Mouse (Mus musculus) embryonic facial prominence, embryonic 12.5 days (tissue): Measurements from ENCODE around the gene Filip1l. TPM values are rescaled to one million over a fixed set of nuclear protein-coding genes. Genes with fewer than 3 reads are reported as not detected.

Experiments used
- ATAC-seq: fragments of 200-750 bp; cut with Nextera tagmentation; 2 replicates; pipeline ENCODE4 v1.8.0; 2017; ENCODE audit not compliant: insufficient number of reproducible peaks, insufficient read depth, low FRiP score, low TSS enrichment
- H3K27ac ChIP-seq: fragments of 300-500 bp; sonication (generic); 2 replicates; pipeline ENCODE4 v1.5.1; 2016; ENCODE audit warnings: mild to moderate bottlenecking
- H3K27me3 ChIP-seq: fragments of 300-500 bp; sonication (generic); 2 replicates; pipeline ENCODE4 v1.6.1; 2016; ENCODE audit warnings: mild to moderate bottlenecking, moderate library complexity
- H3K36me3 ChIP-seq: fragments of 300-500 bp; sonication (generic); 2 replicates; pipeline ENCODE4 v1.6.1; 2016; ENCODE audit warnings: mild to moderate bottlenecking
- H3K4me1 ChIP-seq: fragments of 300-500 bp; sonication (generic); 2 replicates; pipeline ENCODE4 v1.6.1; 2016
- H3K4me2 ChIP-seq: fragments of 300-500 bp; sonication (generic); replicated peaks from 2 replicates; pipeline ENCODE4 v1.6.1; 2016; ENCODE audit warnings: mild to moderate bottlenecking, moderate library complexity
- H3K4me3 ChIP-seq: fragments of 300-500 bp; sonication (generic); 2 replicates; pipeline ENCODE4 v1.5.1; 2016; ENCODE audit warnings: mild to moderate bottlenecking
- H3K9ac ChIP-seq: fragments of 300-500 bp; sonication (generic); 2 replicates; pipeline ENCODE4 v1.6.1; 2016; ENCODE audit warnings: mild to moderate bottlenecking, moderate library complexity
- H3K9me3 ChIP-seq: fragments of 300-500 bp; sonication (generic); 2 replicates; pipeline ENCODE4 v1.6.1; 2016; ENCODE audit warnings: mild to moderate bottlenecking, moderate library complexity
- WGBS: fragments of 180-500 bp; shearing (Covaris S2); methylation state at CpG from one replicate; pipeline ENCODE4 v1.1.7; 2016; 5-methylcytosine and 5-hydroxymethylcytosine counted together
- polyA plus RNA-seq: library from polyadenylated mRNA; unstranded; fragments of >200 nt; fragmentation: Nextera tagmentation; extraction: Ambion mirVana; gene quantifications from 2 replicates; pipeline ENCODE4 v1.2.1, GENCODE M21; 2016

Gene Filip1l
- polyA plus RNA-seq, 1 experiment from 2014 or later, result 27.4 TPM

GRCm38 (mm10) chr16:57549061-57550037 is 196.5 kb downstream of the Filip1l start:
- Histone ChIP-seq H3K4me2 (peak overlapping the region; percentile 82), H3K9ac (peak overlapping the region; percentile 83), H3K9me3 (no peaks in the 10 kb centered on the region), H3K27ac (peak overlapping the region; percentile 65), H3K36me3 (peaks cover 7% of the 10 kb centered on the region; the same call in 1 of the 2 replicates), H3K4me1 (peaks cover 10% of the 10 kb centered on the region; the same call in 1 of the 2 replicates), H3K4me3 (peak overlapping the region; percentile 66), H3K27me3 (no peaks in the 10 kb centered on the region)
- WGBS, result 1% methylated on average over 64 of the region's 64 CpGs
- peak; percentile 93 for ATAC-seq

GRCm38 (mm10) chr16:57550088-57550487 is 197.2 kb downstream of the Filip1l start:
- Histone ChIP-seq H3K4me3 (peak overlapping the region; percentile 66), H3K4me2 (peak overlapping the region; percentile 82), H3K27me3 (no peaks in the 10 kb centered on the region), H3K27ac (no peak overlapping the region), H3K36me3 (peaks cover 7% of the 10 kb centered on the region; the same call in 1 of the 2 replicates), H3K9ac (no peak overlapping the region), H3K4me1 (peaks cover 10% of the 10 kb centered on the region; the same call in 1 of the 2 replicates), H3K9me3 (no peaks in the 10 kb centered on the region)
- no peak for ATAC-seq
- 42% methylated on average over 3 of the region's 3 CpGs for WGBS

- Histone ChIP-seq H3K4me2 (peak overlapping the region; percentile 42), H3K9ac (peak overlapping the region; percentile 12; the same call in 1 of the 2 replicates), H3K27ac (no peak overlapping the region), H3K9me3 (no peaks in the 10 kb centered on the region), H3K4me3 (peak overlapping the region; percentile 20; the same call in 1 of the 2 replicates), H3K27me3 (no peaks in the 10 kb centered on the region), H3K4me1 (peaks cover 10% of the 10 kb centered on the region; the same call in 1 of the 2 replicates), H3K36me3 (peaks cover 7% of the 10 kb centered on the region; the same call in 1 of the 2 replicates)
- 6% methylated on average over 2 of the region's 2 CpGs for WGBS
- no peak for ATAC-seq
These were observed 197.9 kb downstream of the Filip1l start for GRCm38 (mm10) chr16:57550817-57551216.

GRCm38 (mm10) chr16:57551617-57552016 is 198.7 kb downstream of the Filip1l start:
- Histone ChIP-seq H3K4me1 (peaks cover 13% of the 10 kb centered on the region; the same call in 1 of the 2 replicates), H3K4me3 (no peak overlapping the region), H3K4me2 (peak overlapping the region; percentile 42), H3K27ac (no peak overlapping the region), H3K27me3 (no peaks in the 10 kb centered on the region), H3K9me3 (no peaks in the 10 kb centered on the region), H3K36me3 (peaks cover 7% of the 10 kb centered on the region; the same call in 1 of the 2 replicates), H3K9ac (no peak overlapping the region)
- 78% methylated on average over 2 of the region's 2 CpGs for WGBS
- ATAC-seq, result no peak

- Histone ChIP-seq H3K9me3 (no peaks in the 10 kb centered on the region), H3K4me2 (no peak overlapping the region), H3K36me3 (peaks cover 7% of the 10 kb centered on the region; the same call in 1 of the 2 replicates), H3K4me1 (peaks cover 14% of the 10 kb centered on the region; the same call in 1 of the 2 replicates), H3K4me3 (no peak overlapping the region), H3K27ac (no peak overlapping the region), H3K27me3 (no peaks in the 10 kb centered on the region), H3K9ac (no peak overlapping the region)
- 90% methylated on average over 5 of the region's 5 CpGs for WGBS
- ATAC-seq, result no peak
These were observed 199.8 kb downstream of the Filip1l start for GRCm38 (mm10) chr16:57552709-57553108.

- Histone ChIP-seq H3K27ac (no peak overlapping the region), H3K4me1 (peaks cover 14% of the 10 kb centered on the region; the same call in 1 of the 2 replicates), H3K9me3 (no peaks in the 10 kb centered on the region), H3K36me3 (peaks cover 7% of the 10 kb centered on the region; the same call in 1 of the 2 replicates), H3K4me3 (no peak overlapping the region), H3K27me3 (no peaks in the 10 kb centered on the region), H3K4me2 (no peak overlapping the region), H3K9ac (no peak overlapping the region)
- ATAC-seq, result no peak
These were observed 200.3 kb downstream of the Filip1l start for GRCm38 (mm10) chr16:57553235-57553634.

- 0 out of 2 replicates have a peak, but pooled peaks cover 11% of the 10 kb centered on the region for H3K4me1 ChIP-seq
- H3K9me3 ChIP-seq, result no peaks in the 10 kb centered on the region
- H3K4me3 ChIP-seq, result no peak overlapping the region
- H3K4me2 ChIP-seq, result no peak overlapping the region
- H3K27me3 ChIP-seq, result no peaks in the 10 kb centered on the region
- no peak overlapping the region for H3K9ac ChIP-seq
- ATAC-seq, result no peak
- peaks cover 7% of the 10 kb centered on the region; the same call in 1 of the 2 replicates for H3K36me3 ChIP-seq
- 76% methylated on average over 6 of the region's 6 CpGs for WGBS
- H3K27ac ChIP-seq, result no peak overlapping the region
These were observed 202.1 kb downstream of the Filip1l start for GRCm38 (mm10) chr16:57554886-57555400.

GRCm38 (mm10) chr16:57555667-57556066 is 202.8 kb downstream of the Filip1l start:
- no peak for ATAC-seq
- Histone ChIP-seq H3K4me1 (0 out of 2 replicates have a peak, but pooled peaks cover 10% of the 10 kb centered on the region), H3K4me2 (no peak overlapping the region), H3K36me3 (peaks cover 7% of the 10 kb centered on the region; the same call in 1 of the 2 replicates), H3K4me3 (no peak overlapping the region), H3K27ac (no peak overlapping the region), H3K27me3 (no peaks in the 10 kb centered on the region), H3K9me3 (no peaks in the 10 kb centered on the region), H3K9ac (no peak overlapping the region)
- WGBS, result 71% methylated on average over 4 of the region's 4 CpGs

GRCm38 (mm10) chr16:57556244-57556643 is 203.4 kb downstream of the Filip1l start:
- WGBS, result 82% methylated on average over 2 of the region's 2 CpGs
- no peak overlapping the region for H3K9ac ChIP-seq
- ATAC-seq, result no peak

GRCm38 (mm10) chr16:57558258-57558657 is 205.4 kb downstream of the Filip1l start:
- Histone ChIP-seq H3K4me2 (no peak overlapping the region), H3K4me3 (no peak overlapping the region), H3K4me1 (peaks cover 4% of the 10 kb centered on the region; the same call in 1 of the 2 replicates), H3K27me3 (no peaks in the 10 kb centered on the region), H3K27ac (no peak overlapping the region), H3K9ac (no peak overlapping the region), H3K9me3 (no peaks in the 10 kb centered on the region), H3K36me3 (no peaks in the 10 kb centered on the region)
- no peak for ATAC-seq
- 84% methylated on average over 3 of the region's 3 CpGs for WGBS

More at GRCm38 (mm10) chr16:57556244-57556643, 203.4 kb downstream of the Filip1l start:
- no peaks in the 10 kb centered on the region for H3K27me3 ChIP-seq
- H3K4me3 ChIP-seq, result no peak overlapping the region
- H3K36me3 ChIP-seq, result peaks cover 7% of the 10 kb centered on the region; the same call in 1 of the 2 replicates
- H3K4me1 ChIP-seq, result 0 out of 2 replicates have a peak, but pooled peaks cover 7% of the 10 kb centered on the region
- H3K9me3 ChIP-seq, result no peaks in the 10 kb centered on the region
- no peak overlapping the region for H3K4me2 ChIP-seq
- H3K27ac ChIP-seq, result no peak overlapping the region

GRCm38 (mm10) chr16:57560185-57560584 is 207.3 kb downstream of the Filip1l start:
- Histone ChIP-seq H3K9me3 (no peaks in the 10 kb centered on the region), H3K4me3 (no peak overlapping the region), H3K27ac (no peak overlapping the region), H3K27me3 (no peaks in the 10 kb centered on the region), H3K4me1 (peaks cover 7% of the 10 kb centered on the region; the same call in 1 of the 2 replicates), H3K36me3 (no peaks in the 10 kb centered on the region), H3K4me2 (no peak overlapping the region), H3K9ac (no peak overlapping the region)
- no peak for ATAC-seq
- 88% methylated on average over 1 of the region's 1 CpGs for WGBS
